Mouse (Mus musculus) limb, embryonic 15.5 days (tissue): ENCODE data around the gene Bcl2a1b. TPM values are rescaled to one million over a fixed set of nuclear protein-coding genes. Genes with fewer than 3 reads are reported as not detected.
A peak's percentile ranks its signal among the peaks of the same experiment; 100 is the strongest.
"Not testable (repeated sequence)": the region's sequence is repeated elsewhere in the genome, so short reads cannot be mapped to it uniquely, and the experiment has no call there.

Source experiments
- ATAC-seq: fragments of 200-750 bp; cut with Nextera tagmentation; 2 replicates; pipeline ENCODE4 v1.8.0; 2017; ENCODE audit warnings: low read depth, moderate TSS enrichment; ENCODE audit not compliant: insufficient number of reproducible peaks, low FRiP score, low TSS enrichment
- H3K27ac ChIP-seq: fragments of 300-500 bp; sonication (generic); 2 replicates; pipeline ENCODE4 v1.5.1; 2015; ENCODE audit warnings: moderate library complexity, mild to moderate bottlenecking, inconsistent platforms
- H3K27me3 ChIP-seq: fragments of 300-500 bp; sonication (generic); 2 replicates; pipeline ENCODE4 v1.6.1; 2015; ENCODE audit warnings: inconsistent platforms
- H3K36me3 ChIP-seq: fragments of 300-500 bp; sonication (generic); 2 replicates; pipeline ENCODE4 v1.6.1; 2015; ENCODE audit warnings: inconsistent platforms
- H3K4me1 ChIP-seq: fragments of 300-500 bp; sonication (generic); 2 replicates; pipeline ENCODE4 v1.6.1; 2015; ENCODE audit warnings: inconsistent platforms
- H3K4me2 ChIP-seq: fragments of 300-500 bp; sonication (generic); 2 replicates; pipeline ENCODE4 v1.6.1; 2015; ENCODE audit warnings: mild to moderate bottlenecking, inconsistent platforms
- H3K4me3 ChIP-seq: fragments of 300-500 bp; sonication (generic); 2 replicates; pipeline ENCODE4 v1.5.1; 2015; ENCODE audit warnings: mild to moderate bottlenecking, inconsistent platforms
- H3K9ac ChIP-seq: fragments of 300-500 bp; sonication (generic); 2 replicates; pipeline ENCODE4 v1.6.1; 2015; ENCODE audit warnings: inconsistent platforms
- H3K9me3 ChIP-seq: fragments of 300-500 bp; sonication (generic); 2 replicates; pipeline ENCODE4 v1.6.1; 2016; ENCODE audit warnings: inconsistent platforms
- WGBS: fragments of 180-500 bp; shearing (Covaris S2); methylation state at CpG from one replicate; pipeline ENCODE4 v1.1.7; 2015; 5-methylcytosine and 5-hydroxymethylcytosine counted together
- polyA plus RNA-seq: library from polyadenylated mRNA; unstranded; fragments of >200 nt; fragmentation: Nextera tagmentation; extraction: Ambion mirVana; gene quantifications from 2 replicates; pipeline ENCODE4 v1.2.1, GENCODE M21; 2015

Gene Bcl2a1b
- polyA plus RNA-seq = 1.3 and 2.0 TPM in 2 replicates

DNA sequence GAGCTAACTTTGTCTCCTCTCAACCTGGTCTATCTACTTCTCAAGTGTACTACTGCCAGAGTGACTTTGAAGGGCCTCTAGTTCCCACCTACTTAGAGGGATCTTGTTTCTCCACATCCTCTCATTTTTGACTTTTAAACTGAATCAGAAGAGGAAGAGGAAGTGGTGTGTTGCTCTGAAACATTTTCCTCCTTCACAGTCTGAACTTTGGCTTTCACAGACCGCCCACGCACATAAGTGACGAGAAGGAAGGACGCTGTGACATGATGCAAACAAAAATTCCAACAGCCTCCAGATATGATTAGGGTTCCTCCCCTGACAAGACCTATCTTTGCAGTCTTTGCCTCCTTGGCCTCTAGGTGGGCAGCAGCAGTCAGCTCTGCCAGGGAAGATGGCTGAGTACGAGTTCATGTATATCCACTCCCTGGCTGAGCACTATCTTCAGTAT, at the start of gene Bcl2a1b, which contains the start of gene Gm29094:
Gene Bcl2a1b, plus strand, starts transcription at position 241 of the 448 bp plus-strand sequence.
Gene Gm29094, plus strand, starts transcription at position 411 of the 448 bp plus-strand sequence.
- not testable (repeated sequence) for H3K27ac ChIP-seq, H3K4me2 ChIP-seq, H3K4me3 ChIP-seq, H3K9ac ChIP-seq, H3K4me1 ChIP-seq, H3K9me3 ChIP-seq, H3K27me3 ChIP-seq, H3K36me3 ChIP-seq, ATAC-seq
- WGBS = 78% methylated on average over 5 of the region's 5 CpGs

GRCm38 (mm10) chr9:89172539-89172938, 26.5 kb upstream of the Bcl2a1b start:
- H3K4me3 ChIP-seq, ATAC-seq, H3K4me1 ChIP-seq, H3K36me3 ChIP-seq, H3K4me2 ChIP-seq, H3K9ac ChIP-seq, H3K27ac ChIP-seq, H3K27me3 ChIP-seq, H3K9me3 ChIP-seq: not testable (repeated sequence)

DNA sequence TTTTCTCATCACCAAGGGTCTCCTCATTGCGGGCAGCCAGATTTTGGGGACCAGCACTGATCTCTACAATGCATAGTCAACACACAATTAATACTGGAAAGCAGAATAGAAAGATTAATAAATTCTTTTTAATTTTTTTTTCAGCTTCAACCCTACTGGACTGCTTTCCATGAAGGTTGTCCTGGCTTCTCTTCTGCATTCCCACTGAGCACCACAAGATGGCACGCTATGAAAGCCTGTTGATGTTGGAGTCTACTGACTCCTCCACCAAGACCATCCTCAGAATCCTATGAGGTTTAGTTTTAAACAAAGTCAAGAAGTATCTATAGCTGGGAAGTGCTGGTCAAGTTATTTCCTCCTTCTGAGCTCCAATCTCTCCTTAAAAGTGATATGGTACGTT, 20.2 kb upstream of the Bcl2a1b start:
- H3K36me3 ChIP-seq, H3K27me3 ChIP-seq, H3K4me2 ChIP-seq, H3K4me3 ChIP-seq, ATAC-seq, H3K27ac ChIP-seq, H3K9ac ChIP-seq, H3K9me3 ChIP-seq, H3K4me1 ChIP-seq: not testable (repeated sequence)
- 25% methylated on average over 2 of the region's 3 CpGs for WGBS

- H3K36me3 ChIP-seq, H3K4me1 ChIP-seq, ATAC-seq, H3K9me3 ChIP-seq, H3K27me3 ChIP-seq, H3K4me2 ChIP-seq, H3K27ac ChIP-seq, H3K4me3 ChIP-seq, H3K9ac ChIP-seq: not testable (repeated sequence)
- 69% methylated on average over 4 of the region's 4 CpGs for WGBS
Measured at GRCm38 (mm10) chr9:89179469-89179868, 19.5 kb upstream of the Bcl2a1b start.

GRCm38 (mm10) chr9:89187006-89187405, 12.0 kb upstream of the Bcl2a1b start:
- not testable (repeated sequence) for H3K4me1 ChIP-seq, H3K9me3 ChIP-seq, H3K9ac ChIP-seq, H3K4me3 ChIP-seq, H3K36me3 ChIP-seq, H3K4me2 ChIP-seq, ATAC-seq, H3K27me3 ChIP-seq, H3K27ac ChIP-seq
- 85% methylated on average over 15 of the region's 15 CpGs for WGBS

DNA sequence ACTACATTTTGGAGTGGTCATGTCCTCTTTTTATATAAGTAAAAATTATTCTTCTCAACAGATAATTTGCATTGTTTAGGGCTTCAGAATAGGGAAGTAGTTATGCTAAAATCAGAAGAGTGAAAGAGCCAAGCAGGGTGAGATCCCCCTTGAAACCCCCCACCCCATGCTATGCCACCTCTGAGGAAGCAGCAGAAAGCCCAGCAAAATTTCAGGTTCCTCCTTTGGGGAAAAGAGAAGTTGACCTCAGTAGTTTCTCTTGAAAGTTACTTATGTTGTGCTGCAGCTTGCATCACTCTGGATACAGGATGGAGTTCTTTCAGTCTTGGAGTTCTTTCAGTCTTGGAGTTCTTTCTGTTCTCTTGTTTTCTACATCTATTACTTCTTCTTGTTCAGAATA, 3.5 kb upstream of the Bcl2a1b start:
- not testable (repeated sequence) for H3K9me3 ChIP-seq, ATAC-seq, H3K27ac ChIP-seq, H3K36me3 ChIP-seq, H3K4me1 ChIP-seq, H3K27me3 ChIP-seq, H3K4me2 ChIP-seq, H3K9ac ChIP-seq, H3K4me3 ChIP-seq

GRCm38 (mm10) chr9:89197509-89197908, 1.5 kb upstream of the Bcl2a1b start:
- not testable (repeated sequence) for ATAC-seq

DNA sequence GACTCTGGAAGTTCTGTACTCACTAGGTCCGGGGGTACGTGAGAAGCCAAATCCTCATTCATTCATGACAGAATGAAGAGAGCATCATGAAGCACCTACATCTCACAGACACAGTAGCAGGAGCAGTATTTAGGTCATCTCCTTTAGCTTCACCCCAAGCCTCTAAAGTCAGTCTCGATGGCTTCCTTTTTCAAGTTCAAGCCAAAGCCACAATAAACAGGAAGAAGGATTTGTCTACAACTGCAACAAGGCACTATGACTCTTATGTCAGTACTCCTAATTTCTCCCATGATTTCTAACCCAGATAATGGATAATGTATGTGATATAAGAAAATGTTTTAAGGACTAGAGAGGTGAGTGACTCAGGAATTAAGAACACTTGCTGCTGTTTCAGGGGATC, 660 bp upstream of the Bcl2a1b start:
- not testable (repeated sequence) for H3K36me3 ChIP-seq, H3K4me2 ChIP-seq, H3K27ac ChIP-seq, ATAC-seq, H3K4me3 ChIP-seq, H3K27me3 ChIP-seq, H3K4me1 ChIP-seq, H3K9ac ChIP-seq, H3K9me3 ChIP-seq
- WGBS = 84% methylated on average over 3 of the region's 3 CpGs

More at GRCm38 (mm10) chr9:89197509-89197908, 1.5 kb upstream of the Bcl2a1b start:
- H3K9ac ChIP-seq, H3K9me3 ChIP-seq, H3K27me3 ChIP-seq, H3K4me3 ChIP-seq, H3K27ac ChIP-seq, H3K4me2 ChIP-seq, H3K36me3 ChIP-seq, H3K4me1 ChIP-seq: not testable (repeated sequence)
- WGBS = 57% methylated on average over 1 of the region's 1 CpGs

GRCm38 (mm10) chr9:89202256-89202655, 3.2 kb downstream of the Bcl2a1b start:
- not testable (repeated sequence) for H3K27ac ChIP-seq, H3K4me1 ChIP-seq, H3K9me3 ChIP-seq, H3K27me3 ChIP-seq, H3K9ac ChIP-seq, ATAC-seq, H3K4me2 ChIP-seq, H3K4me3 ChIP-seq, H3K36me3 ChIP-seq

DNA sequence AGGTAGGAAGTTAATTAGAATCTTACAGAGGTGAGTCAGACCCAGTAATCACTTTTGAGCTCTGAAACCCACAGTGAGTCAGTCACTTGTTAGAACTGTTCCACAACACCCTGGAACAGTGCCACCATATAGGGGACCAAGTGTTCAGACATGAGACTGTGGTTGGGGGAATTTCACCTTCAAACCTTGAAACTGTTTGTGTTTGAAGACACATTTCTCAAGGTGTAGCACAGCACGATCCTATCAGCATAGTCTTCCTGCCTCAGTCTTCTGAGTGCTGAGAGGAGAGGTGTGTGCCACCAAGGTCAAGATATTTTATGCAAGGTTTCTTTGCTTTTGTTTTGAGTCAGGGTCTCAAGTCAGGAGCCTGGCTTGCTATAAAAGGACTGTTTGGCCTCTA, 9.9 kb downstream of the Bcl2a1b start:
- not testable (repeated sequence) for H3K4me2 ChIP-seq, H3K9me3 ChIP-seq, H3K36me3 ChIP-seq, H3K27me3 ChIP-seq, H3K4me3 ChIP-seq, ATAC-seq, H3K4me1 ChIP-seq, H3K27ac ChIP-seq, H3K9ac ChIP-seq
- WGBS = 60% methylated on average over 1 of the region's 1 CpGs

GRCm38 (mm10) chr9:89210353-89211064, 11.5 kb downstream of the Bcl2a1b start, which contains the start of gene Mthfs:
TSS of gene Mthfs (plus strand) at chr9:89210676.
- Histone ChIP-seq H3K4me3 (peak within 1 kb of the TSS; percentile 35), H3K4me2 (peak within 1 kb of the TSS; percentile 40), H3K27ac (peak within 1 kb of the TSS; percentile 77)
- not testable (repeated sequence) for H3K4me1 ChIP-seq, H3K9me3 ChIP-seq, H3K36me3 ChIP-seq, H3K27me3 ChIP-seq, H3K9ac ChIP-seq
- peak; percentile 55 for ATAC-seq
- 24% methylated on average over 10 of the region's 12 CpGs for WGBS

DNA sequence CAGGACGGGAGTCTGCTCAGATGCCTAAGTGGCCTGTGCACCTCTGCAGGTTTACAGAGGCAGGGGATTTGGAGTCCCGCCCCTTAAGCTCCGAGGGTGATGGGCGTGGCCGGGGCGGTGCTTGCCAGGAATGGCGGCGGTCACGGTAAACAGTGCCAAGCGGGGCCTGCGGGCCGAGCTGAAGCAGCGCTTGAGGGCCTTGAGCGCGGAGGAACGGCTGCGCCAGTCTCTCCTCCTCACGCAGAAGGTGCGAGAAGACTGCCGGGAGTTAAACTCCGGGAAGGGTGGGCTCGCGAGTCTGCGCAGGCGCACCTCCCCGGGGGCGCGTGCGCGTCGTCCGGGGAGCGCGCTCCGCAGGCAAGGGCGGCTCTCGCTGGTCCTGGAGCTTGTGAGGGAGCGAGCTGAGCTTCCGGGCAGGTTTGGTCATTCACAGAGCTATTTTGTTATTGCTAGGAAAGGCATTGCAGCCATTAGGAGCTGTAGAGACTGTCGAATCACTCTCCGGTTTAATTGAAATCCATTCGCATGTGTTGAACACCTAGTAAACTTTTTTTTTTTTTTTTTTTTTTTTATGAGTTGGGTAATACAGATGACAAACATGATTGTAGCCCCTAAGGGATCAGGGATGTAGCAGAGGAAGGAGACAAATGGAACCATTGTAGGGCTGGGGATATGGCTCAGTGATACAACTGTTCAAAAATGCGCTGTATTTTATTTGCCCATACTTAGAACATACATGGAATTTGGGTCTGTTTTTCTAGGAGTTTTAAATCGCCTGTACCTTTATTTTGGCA, 12.3 kb downstream of the Bcl2a1b start:
- not testable (repeated sequence) for H3K9me3 ChIP-seq, H3K9ac ChIP-seq, H3K27me3 ChIP-seq, H3K4me1 ChIP-seq, H3K36me3 ChIP-seq
- ATAC-seq = peak; percentile 91
- Histone ChIP-seq H3K4me2 (peak overlapping the region; percentile 36), H3K27ac (0 out of 2 replicates have a peak overlapping the region, but pooled peaks have one; percentile 74), H3K4me3 (peak overlapping the region; percentile 35)
- 3% methylated on average over 14 of the region's 44 CpGs for WGBS
